Mouse (Mus musculus): ENCODE measurements around the gene Adad1. TPM values are rescaled to one million over a fixed set of nuclear protein-coding genes. Genes with fewer than 3 reads are reported as not detected.

Gene Adad1
- polyA plus RNA-seq (2012; rRNA removed) (0.07 TPM in 1 of 2 replicates, not detected in the other), polyA plus RNA-seq (2014; fragmentation: Nextera tagmentation; extraction: Ambion mirVana) (0.39 TPM in 1 of 2 replicates, not detected in the other)

- Histone ChIP-seq H3K9ac (replicated peaks) (no peak within 1 kb of the TSS), H3K36me3 (replicated peaks; ENCODE audit: control insufficient read depth, insufficient read depth, low read depth) (no peaks in the 10 kb centered on the region), H3K4me2 (ENCODE audit: low read depth) (peak within 1 kb of the TSS; percentile 28), H3K27ac (no peak within 1 kb of the TSS), H3K9me3 (ENCODE audit: control insufficient read depth, low read length) (no peaks in the 10 kb centered on the region), H3K4me1 (replicated peaks; ENCODE audit: control insufficient read depth in 2 of 2, insufficient read depth in 2 of 2, low read length in 1 of 2) (no peaks in the 10 kb centered on the region), H3K4me3 (ENCODE audit: insufficient read depth in 1 of 2, low read depth in 2 of 2, low read length in 2 of 2) (no peak within 1 kb of the TSS), H3K27me3 (ENCODE audit: control insufficient read depth, insufficient read depth, low read length) (no peaks in the 10 kb centered on the region)
- ATAC-seq (ENCODE audit: insufficient read depth) (no peak), DNase-seq (ENCODE audit: low read depth in 3 of 3, low spot score in 3 of 3) (no peak)
- no peak for TF ChIP-seq EP300 (IDR thresholded peaks at IDR 0.05; ENCODE audit: low read depth)
- no peak for TF ChIP-seq CTCF (IDR thresholded peaks at IDR 0.05; ENCODE audit: low read depth)
- WGBS (ENCODE audit: insufficient replicate concordance): 62% methylated on average over 39 of the region's 39 CpGs
Measured at GRCm38 (mm10) chr3:37063406-37063805, at the start of gene Adad1. Adad1 (plus strand) TSS chr3:37063527.

- 66% methylated on average over 2 of the region's 2 CpGs for WGBS (ENCODE audit: insufficient replicate concordance)
Measured at GRCm38 (mm10) chr3:37037979-37038378, 25.3 kb upstream of the Adad1 start.

GRCm38 (mm10) chr3:37039811-37040210 lies 23.5 kb upstream of the Adad1 start:
- Histone ChIP-seq H3K36me3 (replicated peaks; ENCODE audit: control insufficient read depth, insufficient read depth, low read depth) (peaks cover 7% of the 10 kb centered on the region), H3K4me2 (ENCODE audit: low read depth) (no peak overlapping the region)
- no peak for ATAC-seq (ENCODE audit: insufficient read depth)

More at GRCm38 (mm10) chr3:37037979-37038378, 25.3 kb upstream of the Adad1 start:
- Histone ChIP-seq H3K9me3 (ENCODE audit: control insufficient read depth, low read length) (no peaks in the 10 kb centered on the region), H3K36me3 (replicated peaks; ENCODE audit: control insufficient read depth, insufficient read depth, low read depth) (peaks cover 7% of the 10 kb centered on the region), H3K9ac (replicated peaks) (no peak overlapping the region), H3K4me1 (replicated peaks; ENCODE audit: control insufficient read depth in 2 of 2, insufficient read depth in 2 of 2, low read length in 1 of 2) (no peaks in the 10 kb centered on the region), H3K27me3 (ENCODE audit: control insufficient read depth, insufficient read depth, low read length) (no peaks in the 10 kb centered on the region), H3K4me2 (ENCODE audit: low read depth) (no peak overlapping the region), H3K27ac (no peak overlapping the region), H3K4me3 (ENCODE audit: insufficient read depth in 1 of 2, low read depth in 2 of 2, low read length in 2 of 2) (no peak overlapping the region)
- TF ChIP-seq CTCF (IDR thresholded peaks at IDR 0.05; ENCODE audit: low read depth): no peak
- no peak for TF ChIP-seq EP300 (IDR thresholded peaks at IDR 0.05; ENCODE audit: low read depth)
- no peak for DNase-seq (ENCODE audit: low read depth in 3 of 3, low spot score in 3 of 3)
- no peak for ATAC-seq (ENCODE audit: insufficient read depth)

GRCm38 (mm10) chr3:37051491-37051890 lies 11.8 kb upstream of the Adad1 start:
- Histone ChIP-seq H3K9me3 (ENCODE audit: control insufficient read depth, low read length) (no peaks in the 10 kb centered on the region), H3K36me3 (replicated peaks; ENCODE audit: control insufficient read depth, insufficient read depth, low read depth) (no peaks in the 10 kb centered on the region; the same call in 1 of the 2 replicates), H3K27ac (no peak overlapping the region), H3K4me2 (ENCODE audit: low read depth) (no peak overlapping the region), H3K9ac (replicated peaks) (no peak overlapping the region), H3K4me1 (replicated peaks; ENCODE audit: control insufficient read depth in 2 of 2, insufficient read depth in 2 of 2, low read length in 1 of 2) (no peaks in the 10 kb centered on the region), H3K27me3 (ENCODE audit: control insufficient read depth, insufficient read depth, low read length) (no peaks in the 10 kb centered on the region), H3K4me3 (ENCODE audit: insufficient read depth in 1 of 2, low read depth in 2 of 2, low read length in 2 of 2) (no peak overlapping the region)
- 67% methylated on average over 1 of the region's 1 CpGs for WGBS (ENCODE audit: insufficient replicate concordance)
- TF ChIP-seq CTCF (IDR thresholded peaks at IDR 0.05; ENCODE audit: low read depth): no peak
- no peak for TF ChIP-seq EP300 (IDR thresholded peaks at IDR 0.05; ENCODE audit: low read depth)
- ATAC-seq (ENCODE audit: insufficient read depth): no peak
- no peak for DNase-seq (ENCODE audit: low read depth in 3 of 3, low spot score in 3 of 3)

More at GRCm38 (mm10) chr3:37039811-37040210, 23.5 kb upstream of the Adad1 start:
- H3K4me1 ChIP-seq (replicated peaks; ENCODE audit: control insufficient read depth in 2 of 2, insufficient read depth in 2 of 2, low read length in 1 of 2): no peaks in the 10 kb centered on the region
- no peak overlapping the region for H3K27ac ChIP-seq
- no peak for DNase-seq (ENCODE audit: low read depth in 3 of 3, low spot score in 3 of 3)
- H3K4me3 ChIP-seq (ENCODE audit: insufficient read depth in 1 of 2, low read depth in 2 of 2, low read length in 2 of 2): no peak overlapping the region
- TF ChIP-seq CTCF (IDR thresholded peaks at IDR 0.05; ENCODE audit: low read depth) (no peak), EP300 (IDR thresholded peaks at IDR 0.05; ENCODE audit: low read depth) (no peak)
- H3K9me3 ChIP-seq (ENCODE audit: control insufficient read depth, low read length): no peaks in the 10 kb centered on the region
- no peaks in the 10 kb centered on the region for H3K27me3 ChIP-seq (ENCODE audit: control insufficient read depth, insufficient read depth, low read length)
- no peak overlapping the region for H3K9ac ChIP-seq (replicated peaks)

- no peaks in the 10 kb centered on the region for H3K27me3 ChIP-seq (ENCODE audit: control insufficient read depth, insufficient read depth, low read length)
- no peak overlapping the region for H3K4me3 ChIP-seq (ENCODE audit: insufficient read depth in 1 of 2, low read depth in 2 of 2, low read length in 2 of 2)
- no peaks in the 10 kb centered on the region for H3K4me1 ChIP-seq (replicated peaks; ENCODE audit: control insufficient read depth in 2 of 2, insufficient read depth in 2 of 2, low read length in 1 of 2)
- no peak overlapping the region for H3K27ac ChIP-seq
- TF ChIP-seq CTCF (IDR thresholded peaks at IDR 0.05; ENCODE audit: low read depth): peak; percentile 48
- TF ChIP-seq EP300 (IDR thresholded peaks at IDR 0.05; ENCODE audit: low read depth): no peak
- no peaks in the 10 kb centered on the region for H3K9me3 ChIP-seq (ENCODE audit: control insufficient read depth, low read length)
- H3K9ac ChIP-seq (replicated peaks): no peak overlapping the region
- DNase-seq (ENCODE audit: low read depth in 3 of 3, low spot score in 3 of 3) (no peak), ATAC-seq (ENCODE audit: insufficient read depth) (no peak)
- H3K36me3 ChIP-seq (replicated peaks; ENCODE audit: control insufficient read depth, insufficient read depth, low read depth): no peaks in the 10 kb centered on the region
- no peak overlapping the region for H3K4me2 ChIP-seq (ENCODE audit: low read depth)
Measured at GRCm38 (mm10) chr3:37073211-37073610, 9.9 kb downstream of the Adad1 start.
